Mouse (Mus musculus): ENCODE results near the gene Gsap.
"Not testable (repeated sequence)": the region's sequence is repeated elsewhere in the genome, so short reads cannot be mapped to it uniquely, and the experiment has no call there.

Gsap gene

DNA sequence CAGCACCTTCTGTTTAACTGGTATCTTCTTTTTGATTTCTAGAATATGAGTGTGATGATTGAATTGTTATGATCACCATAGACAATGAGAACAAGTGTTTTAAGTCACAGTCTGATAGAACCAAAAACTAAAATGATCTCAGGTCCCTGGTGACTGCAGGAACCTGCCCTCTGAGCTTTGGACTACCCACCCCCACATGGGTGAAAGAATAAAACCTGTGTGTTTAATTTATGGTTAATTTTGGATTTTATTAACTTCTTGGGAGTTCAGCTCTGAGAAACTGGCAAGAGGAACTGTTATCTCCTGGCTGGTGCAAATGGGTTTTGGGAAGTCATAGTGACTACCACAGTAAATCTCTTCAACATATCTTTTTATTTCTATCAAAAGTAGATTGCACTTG lies 6.6 kb upstream of the Gsap start:
- DNase-seq (ENCODE audit: low spot score): no peak

GRCm38 (mm10) chr5:21183046-21183445 lies 3.0 kb upstream of the Gsap start:
- DNase-seq (ENCODE audit: low spot score): not testable (repeated sequence)

- DNase-seq (ENCODE audit: low spot score): no peak
Measured at GRCm38 (mm10) chr5:21186821-21187220, 766 bp downstream of the Gsap start.

DNA sequence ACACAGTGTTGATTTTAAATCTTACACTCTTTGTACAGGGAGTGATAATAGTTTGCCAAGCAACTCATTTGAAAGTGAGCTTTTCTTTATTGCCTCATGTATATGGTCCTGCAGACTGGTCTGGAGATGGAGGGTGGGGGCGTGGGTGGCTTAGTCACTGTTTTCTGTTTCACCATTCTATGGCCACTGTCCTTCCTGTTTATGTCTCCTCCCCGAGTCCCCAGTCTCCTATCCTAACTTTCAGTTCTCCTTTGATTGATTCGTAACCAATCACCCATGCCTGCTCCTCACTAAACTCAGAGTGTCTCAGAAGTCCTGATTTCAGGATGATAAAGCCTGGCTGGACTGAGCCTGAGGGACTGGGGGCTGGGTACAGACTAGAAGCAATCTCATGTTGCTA lies 2.4 kb downstream of the Gsap start:
- DNase-seq (ENCODE audit: low spot score): peak; percentile 57

- DNase-seq (ENCODE audit: low spot score): peak; percentile 51
Measured at GRCm38 (mm10) chr5:21189036-21189435, 3.0 kb downstream of the Gsap start.

DNA sequence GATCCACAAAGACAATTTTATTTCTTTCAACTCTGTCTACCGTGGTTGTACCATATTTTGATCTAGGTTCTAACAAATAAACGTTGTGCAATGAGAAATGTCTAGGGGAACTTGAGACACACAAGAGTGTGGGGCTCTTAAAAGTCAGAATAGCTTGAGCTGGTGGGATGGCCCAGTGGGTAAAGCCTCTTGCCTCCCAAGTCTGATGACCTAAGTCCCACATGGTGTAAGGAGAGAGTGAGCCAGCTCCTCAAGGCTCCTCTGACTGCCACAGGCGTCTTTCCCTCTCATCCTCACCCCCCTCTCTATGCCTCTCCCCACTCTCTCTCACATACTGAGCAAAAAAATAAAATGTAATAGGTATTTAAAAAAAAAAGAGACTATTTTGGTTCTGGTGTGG lies 3.4 kb downstream of the Gsap start:
- DNase-seq (ENCODE audit: low spot score): peak; percentile 37

DNA sequence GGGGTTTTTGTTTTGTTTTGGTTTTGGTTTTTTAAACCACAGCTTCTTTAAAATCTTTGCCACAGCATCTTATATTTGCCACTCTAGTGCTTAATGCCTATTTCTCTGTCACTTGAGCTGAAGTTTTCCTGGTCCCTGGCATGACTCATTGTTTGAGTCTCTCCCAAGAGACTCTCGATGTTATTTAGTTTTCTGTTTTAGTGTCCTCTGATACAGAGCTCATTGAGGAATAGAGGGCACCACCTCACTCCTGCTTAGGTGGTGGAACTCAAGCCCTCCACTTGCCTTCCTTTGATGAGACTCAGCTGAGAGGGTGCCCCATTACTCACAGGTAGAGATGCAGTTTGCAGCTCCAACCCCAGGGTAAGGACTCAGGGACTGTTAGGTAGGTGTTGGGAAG lies 17.4 kb downstream of the Gsap start:
- no peak for DNase-seq (ENCODE audit: low spot score)

- DNase-seq (ENCODE audit: low spot score): no peak
Measured at GRCm38 (mm10) chr5:21204157-21204556, 18.1 kb downstream of the Gsap start.

- DNase-seq (ENCODE audit: low spot score): no peak
Measured at GRCm38 (mm10) chr5:21206014-21206413, 20.0 kb downstream of the Gsap start.

DNA sequence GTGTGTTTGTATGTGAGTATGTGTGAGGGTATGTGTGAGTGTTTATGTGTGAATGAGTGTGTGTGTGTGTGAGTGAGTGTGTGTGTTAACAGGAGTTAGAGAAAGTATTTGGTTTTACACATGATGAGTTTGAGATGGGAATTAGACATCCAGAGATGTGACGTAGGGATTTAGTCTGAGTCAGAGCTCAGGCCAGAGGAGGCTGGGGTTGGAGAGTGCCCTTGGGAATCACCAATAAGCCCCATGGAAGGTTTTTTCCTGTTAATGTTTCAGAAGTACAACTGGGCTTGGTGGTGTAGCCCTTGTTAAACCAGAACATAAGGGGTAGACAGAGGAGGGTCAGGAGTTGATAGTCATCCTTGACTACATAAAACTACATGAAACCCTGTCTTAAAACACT lies 25.4 kb downstream of the Gsap start:
- DNase-seq (ENCODE audit: low spot score): no peak

- DNase-seq (ENCODE audit: low spot score): no peak
Measured at GRCm38 (mm10) chr5:21212933-21213332, 26.9 kb downstream of the Gsap start.

DNA sequence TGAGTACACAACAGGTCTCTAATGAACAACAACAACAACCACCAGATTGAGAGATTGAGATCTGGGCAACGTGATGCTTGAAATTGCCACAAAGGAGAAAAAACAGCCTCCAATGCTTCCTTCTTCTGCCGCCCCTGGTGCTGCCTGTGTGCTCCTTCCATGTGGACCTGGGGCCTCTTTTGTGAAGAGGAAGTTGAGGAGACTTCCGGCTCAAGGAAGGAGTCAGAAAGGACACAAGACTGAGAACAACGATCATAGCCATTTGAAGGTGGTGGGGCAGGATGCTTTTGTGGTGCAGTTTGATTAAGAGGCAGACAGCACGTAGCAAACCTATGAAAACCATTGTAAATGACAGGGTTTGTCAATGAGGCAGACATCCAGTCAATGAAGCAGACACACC lies 27.7 kb downstream of the Gsap start:
- no peak for DNase-seq (ENCODE audit: low spot score)

DNA sequence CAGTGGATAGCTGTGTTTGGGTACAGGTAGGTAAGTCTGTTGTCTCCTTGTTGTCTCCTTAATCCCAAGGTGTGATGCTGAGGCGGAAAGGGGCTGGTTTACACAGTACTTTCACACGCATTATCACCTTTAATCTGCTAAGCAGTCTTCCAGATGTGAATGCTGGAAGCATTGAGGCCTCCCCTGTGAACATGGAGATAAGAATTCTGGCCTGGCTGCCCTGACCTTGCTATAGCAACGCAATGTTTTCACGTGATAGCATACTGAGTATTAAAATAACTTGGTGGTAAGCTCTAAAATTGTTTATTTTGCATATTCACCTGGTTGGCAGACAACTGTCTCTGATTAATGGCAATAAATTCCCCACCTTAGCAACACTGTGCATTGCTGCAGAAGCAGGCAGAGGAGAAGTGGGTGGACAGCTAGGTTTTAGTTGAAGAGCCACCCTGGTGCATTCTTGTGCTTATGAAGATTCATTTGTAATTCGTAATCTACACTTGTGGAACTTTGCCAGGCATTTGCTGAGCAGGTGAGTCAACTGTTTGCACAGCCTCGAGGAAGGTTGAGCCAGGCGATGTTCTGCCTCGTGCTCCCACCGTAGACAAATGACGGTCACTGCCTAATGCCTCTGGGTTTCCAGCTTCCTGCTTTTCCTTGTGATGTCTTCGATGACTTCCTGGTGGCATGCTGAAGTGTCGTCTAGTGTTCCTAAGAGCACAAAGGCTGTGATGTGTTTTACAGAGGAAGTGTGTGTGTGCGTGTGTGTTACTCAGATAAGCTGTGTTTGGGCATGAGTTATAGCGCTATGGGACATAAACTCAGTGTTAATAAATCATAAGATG lies 31.6 kb downstream of the Gsap start:
- DNase-seq (ENCODE audit: low spot score): peak; percentile 44

DNA sequence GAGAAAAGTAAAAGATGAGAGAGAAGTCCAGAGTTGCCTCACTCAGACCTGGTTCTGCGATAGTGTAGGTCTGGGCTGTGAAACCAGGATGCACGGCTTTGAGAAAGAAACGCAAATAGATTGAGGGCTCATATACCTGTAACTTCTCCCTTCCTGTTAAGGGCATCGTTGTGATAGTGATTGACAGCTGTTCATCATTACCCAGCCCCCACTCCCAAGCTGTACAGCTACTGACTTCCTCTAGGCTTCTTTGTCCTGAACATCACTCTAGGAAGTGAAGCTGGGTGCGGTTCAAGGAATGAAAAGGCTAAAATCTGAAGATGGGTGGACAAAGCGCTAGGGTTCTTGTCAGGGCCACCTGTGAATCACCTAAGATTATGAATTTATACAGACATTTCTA lies 46.8 kb downstream of the Gsap start:
- DNase-seq (ENCODE audit: low spot score): no peak

DNA sequence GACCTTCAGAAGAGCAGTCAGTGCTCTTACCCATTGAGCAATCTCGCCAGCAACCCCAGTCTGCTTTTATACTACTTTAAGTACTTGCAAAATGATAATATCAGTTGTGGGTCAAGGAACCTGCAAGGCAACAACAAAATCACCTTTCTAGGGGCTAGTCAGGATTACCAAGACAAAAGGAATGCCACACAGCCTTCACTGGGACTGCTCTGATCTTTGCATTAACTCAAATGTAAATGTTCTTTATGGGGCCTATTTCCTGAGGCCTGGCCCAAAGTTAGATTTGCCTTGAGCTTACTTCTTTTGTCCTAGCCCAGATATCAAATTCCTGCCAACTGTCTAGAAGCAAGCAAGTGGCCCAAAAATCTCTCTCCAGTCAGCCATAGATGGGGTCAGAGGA lies 58.5 kb downstream of the Gsap start:
- DNase-seq (ENCODE audit: low spot score): no peak

- DNase-seq (ENCODE audit: low spot score): no peak
Measured at GRCm38 (mm10) chr5:21245241-21245640, 59.2 kb downstream of the Gsap start.

DNA sequence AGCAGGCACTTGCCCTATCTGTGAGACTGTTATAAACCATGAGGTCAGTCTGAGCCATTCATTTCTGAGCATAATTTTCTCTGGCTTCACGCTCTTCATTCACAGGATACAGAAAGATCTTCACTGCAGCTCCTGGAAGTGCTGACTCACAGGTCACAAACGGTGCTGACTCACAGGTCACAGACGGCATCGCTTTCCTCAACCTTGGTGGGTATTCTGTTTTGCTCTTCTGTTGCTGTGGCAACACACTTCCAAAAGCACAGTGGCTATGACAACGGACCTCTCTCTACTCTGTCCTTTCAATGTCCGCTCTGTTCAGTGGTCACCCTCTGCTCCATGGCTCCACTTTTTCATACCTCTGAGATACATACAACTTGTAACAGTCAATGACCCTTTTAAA lies 60.7 kb downstream of the Gsap start:
- DNase-seq (ENCODE audit: low spot score): no peak

DNA sequence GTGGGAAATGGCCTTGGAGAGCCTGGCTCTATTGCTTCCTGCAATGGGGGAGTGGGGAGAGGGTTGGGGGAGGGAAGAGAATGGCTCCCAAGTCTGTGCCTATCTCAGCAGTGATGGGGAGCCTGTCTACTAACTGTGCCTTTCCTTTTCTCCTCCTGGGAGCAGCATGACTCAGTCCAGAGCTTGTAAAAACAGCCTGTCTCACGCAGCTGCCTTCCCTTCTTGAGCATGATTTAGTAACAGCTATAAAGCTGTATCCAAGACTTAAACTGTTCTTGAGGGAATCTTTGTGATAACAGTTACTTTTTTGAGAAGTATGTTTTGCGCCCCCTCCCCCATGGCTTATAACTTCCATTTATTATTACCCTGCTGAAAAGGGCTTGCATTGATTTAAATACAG lies 61.9 kb downstream of the Gsap start:
- DNase-seq (ENCODE audit: low spot score): no peak

- no peak for DNase-seq (ENCODE audit: low spot score)
Measured at GRCm38 (mm10) chr5:21248834-21249233, 62.8 kb downstream of the Gsap start.

DNA sequence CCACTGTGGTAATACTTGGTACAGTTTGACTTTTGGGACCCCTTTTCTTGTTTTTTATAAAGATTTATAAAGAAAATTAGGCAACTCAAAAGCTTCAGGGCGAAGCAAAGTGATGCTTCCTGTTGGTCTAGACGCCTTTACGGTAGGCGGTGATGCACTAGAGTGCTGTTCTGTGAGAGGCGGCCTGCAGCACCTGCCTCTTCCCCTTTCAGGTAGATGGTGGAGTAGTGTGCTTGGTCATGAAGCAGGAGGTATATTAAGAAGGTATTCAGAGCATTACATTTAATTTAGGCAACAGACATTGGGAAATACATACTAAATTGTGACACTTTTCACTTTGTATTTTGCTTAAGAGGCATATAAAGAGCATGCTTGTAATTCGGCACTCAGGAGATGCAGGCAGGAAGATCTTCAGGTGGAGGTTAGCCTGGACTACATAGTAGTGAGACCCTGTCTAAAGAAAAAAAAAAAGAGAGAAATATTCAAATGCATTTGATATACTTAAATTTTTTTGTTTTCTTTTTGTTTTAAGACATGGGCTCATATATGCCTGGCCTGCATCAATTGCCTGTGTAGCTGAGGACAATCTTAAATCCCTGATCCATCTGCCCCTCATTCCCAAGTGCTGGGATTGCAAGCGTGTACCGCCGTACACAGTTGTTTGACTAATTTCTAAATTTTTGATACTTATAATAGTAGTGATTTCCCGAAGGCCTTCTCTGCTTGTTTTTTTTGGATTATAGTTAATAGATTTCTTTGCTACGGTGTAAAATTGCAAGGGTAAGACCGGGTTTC lies 68.9 kb downstream of the Gsap start:
- DNase-seq (ENCODE audit: low spot score): no peak

- DNase-seq (ENCODE audit: low spot score): peak; percentile 51
Measured at GRCm38 (mm10) chr5:21255551-21256132, 69.6 kb downstream of the Gsap start.

DNA sequence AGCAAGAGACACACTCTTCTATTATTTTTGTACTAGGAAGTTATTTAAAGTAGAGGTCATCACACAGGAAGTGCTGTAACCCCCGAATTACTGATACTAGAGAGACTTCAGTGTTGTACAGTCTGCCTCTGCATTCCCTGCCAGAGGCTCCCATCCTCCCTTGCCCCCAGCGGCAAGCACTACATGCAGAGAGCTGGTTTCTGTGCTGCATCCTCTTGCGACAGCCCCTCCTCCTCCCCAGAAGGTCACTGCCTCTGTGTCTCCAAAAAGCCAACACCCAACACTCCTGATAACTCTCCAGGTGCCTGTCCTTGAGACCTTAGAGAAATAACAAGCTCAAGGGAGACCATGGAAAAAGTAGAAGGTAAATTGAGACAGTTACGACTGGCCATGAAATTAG lies 71.1 kb downstream of the Gsap start:
- DNase-seq (ENCODE audit: low spot score): no peak

DNA sequence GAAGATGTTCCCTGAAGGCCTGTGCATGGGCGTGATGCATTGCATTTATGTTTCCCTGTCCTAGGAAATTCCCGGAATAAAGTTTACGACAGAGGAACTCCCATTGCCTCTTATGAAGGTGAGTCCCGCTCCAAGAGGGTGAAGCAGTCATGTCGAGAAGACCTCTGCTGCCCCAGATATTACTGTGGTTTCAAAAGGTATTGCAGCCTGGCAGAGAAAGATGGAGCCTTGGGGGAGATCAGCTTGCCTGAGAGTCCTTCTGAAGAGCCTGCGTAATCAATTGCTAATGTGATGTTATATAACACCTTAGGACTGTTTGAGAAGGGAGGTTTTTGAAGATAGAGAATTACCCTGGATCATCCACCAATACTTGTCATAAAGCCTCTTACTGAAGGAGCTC lies 71.8 kb downstream of the Gsap start:
- no peak for DNase-seq (ENCODE audit: low spot score)

All from lung, postnatal 25 days (tissue).